Mouse (Mus musculus) spleen, adult 2 months (tissue): ENCODE results near the gene Slco3a1. TPM values are rescaled to one million over a fixed set of nuclear protein-coding genes. Genes with fewer than 3 reads are reported as not detected.

Experiments used
- DNase-seq, 2 experiments: peaks; one replicate each; pipeline versions ENCODE4 v3.0.0 to v3.0.0-alpha.2; 2012 to 2021; ENCODE audit warnings: low spot score in 2 of 2, low read depth in 1 of 2
- H3K27ac ChIP-seq: fragments of 200-500 bp; 2 replicates; pipeline ENCODE4 v1.5.1; 2012; ENCODE audit warnings: low read length, inconsistent platforms; ENCODE audit not compliant: insufficient read depth
- H3K27me3 ChIP-seq: fragments of 200-500 bp; 2 replicates; pipeline ENCODE4 v1.6.1; 2012; ENCODE audit warnings: mild to moderate bottlenecking, moderate library complexity, low read length, inconsistent platforms; ENCODE audit not compliant: control insufficient read depth, insufficient read depth
- H3K36me3 ChIP-seq: fragments of 200-500 bp; 2 replicates; pipeline ENCODE4 v1.6.1; 2012; ENCODE audit warnings: mild to moderate bottlenecking, low read length, inconsistent platforms; ENCODE audit not compliant: control insufficient read depth, insufficient read depth
- H3K4me1 ChIP-seq: fragments of 200-500 bp; 2 replicates; pipeline ENCODE4 v1.6.1; 2011; ENCODE audit warnings: inconsistent platforms; ENCODE audit not compliant: control insufficient read depth, insufficient read depth, insufficient read length
- H3K4me3 ChIP-seq: fragments of 200-500 bp; 2 replicates; pipeline ENCODE4 v1.5.1; 2011; ENCODE audit warnings: mild to moderate bottlenecking, inconsistent platforms; ENCODE audit not compliant: insufficient read depth, insufficient read length; ENCODE audit errors: extremely low read depth
- CTCF ChIP-seq: fragments of 200-500 bp; IDR thresholded peaks from 2 replicates; pipeline ENCODE4 v1.5.1; 2011; ENCODE audit warnings: mild to moderate bottlenecking, inconsistent platforms; ENCODE audit not compliant: insufficient read depth, insufficient read length, insufficient replicate concordance; ENCODE audit errors: extremely low read depth
- POLR2A ChIP-seq: fragments of 200-500 bp; IDR thresholded peaks from 2 replicates; pipeline ENCODE4 v1.6.1; 2011; ENCODE audit warnings: low read depth, low read length, inconsistent platforms
- WGBS: fragments of 180-500 bp; shearing (Covaris S2); methylation state at CpG from one replicate; pipeline ENCODE4 v1.1.7; 2018; 5-methylcytosine and 5-hydroxymethylcytosine counted together
- polyA plus RNA-seq: library from polyadenylated mRNA; depleted of rRNA; stranded (reverse); fragments of >200 nt; gene quantifications from 2 replicates; pipeline ENCODE4 v1.2.3, GENCODE M21; 2012

Slco3a1 gene
- polyA plus RNA-seq, 1 experiment, result 23.1 TPM

DNA sequence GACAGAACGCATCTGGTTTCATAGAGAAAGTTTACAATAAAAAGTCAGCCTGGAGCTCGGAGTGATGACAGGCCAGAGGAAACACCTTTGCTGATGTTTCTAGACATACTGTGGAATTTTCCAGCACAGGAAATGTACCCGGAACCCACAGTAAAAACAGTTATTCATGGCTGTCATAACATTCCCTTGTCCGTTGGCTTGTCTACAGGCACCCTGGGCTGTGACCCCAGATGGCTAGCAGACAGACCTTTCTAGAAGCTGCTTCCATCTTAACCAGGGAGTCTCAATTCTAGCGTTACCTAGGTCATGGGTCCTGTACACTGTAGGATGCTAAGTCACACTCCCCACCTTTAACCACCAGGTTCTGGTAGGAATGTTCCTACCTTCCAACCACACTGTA is 95.3 kb downstream of the Slco3a1 start:
- Histone ChIP-seq H3K4me3 (no peak overlapping the region), H3K36me3 (no peaks in the 10 kb centered on the region), H3K27ac (no peak overlapping the region)

DNA sequence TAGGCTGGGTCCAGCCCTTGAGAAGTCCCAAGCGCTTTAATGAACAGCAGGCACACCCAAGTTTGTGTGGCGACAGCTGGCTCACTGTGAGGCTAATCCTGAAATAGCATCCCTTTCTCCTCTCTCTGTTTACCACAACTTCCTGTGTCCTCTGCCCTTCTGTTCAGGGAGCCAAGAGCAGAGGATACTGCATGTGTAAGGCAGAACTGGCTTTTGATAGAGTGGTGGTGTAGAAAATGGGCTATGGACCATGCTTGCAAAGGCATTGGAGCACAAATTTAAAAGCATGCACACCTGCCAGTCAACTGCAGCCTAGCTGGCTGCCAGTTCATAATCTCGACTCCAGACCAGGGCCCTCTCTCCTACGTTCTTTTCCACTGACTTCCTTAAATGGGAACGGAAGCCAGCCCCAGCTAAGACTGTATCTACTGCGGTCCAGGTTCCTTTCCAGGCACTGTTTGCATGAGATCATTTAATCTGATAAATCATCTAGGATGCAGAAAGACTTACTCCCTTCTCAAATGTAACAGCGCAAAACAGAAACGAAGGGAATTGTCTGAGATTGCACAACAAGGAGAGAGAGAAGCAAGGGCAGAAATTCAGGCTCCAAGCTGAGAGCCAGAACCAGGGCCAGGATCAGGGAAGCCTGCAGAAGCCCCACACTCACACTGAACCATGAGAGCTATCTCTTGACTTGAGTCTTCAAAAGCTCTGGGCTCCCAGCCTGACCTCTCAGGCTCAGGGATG is 95.9 kb downstream of the Slco3a1 start:
- Histone ChIP-seq H3K27ac (no peak overlapping the region), H3K4me3 (no peak overlapping the region), H3K27me3 (no peaks in the 10 kb centered on the region), H3K4me1 (peaks cover 2% of the 10 kb centered on the region; the same call in 1 of the 2 replicates), H3K36me3 (no peaks in the 10 kb centered on the region)
- TF ChIP-seq CTCF (no peak), POLR2A (no peak)
- WGBS, result 15% methylated on average over 8 of the region's 8 CpGs
- no peak for DNase-seq

More for the DNA sequence above, 95.3 kb downstream of the Slco3a1 start:
- Histone ChIP-seq H3K27me3 (no peaks in the 10 kb centered on the region), H3K4me1 (peaks cover 2% of the 10 kb centered on the region; the same call in 1 of the 2 replicates)
- 19% methylated on average over 5 of the region's 5 CpGs for WGBS
- TF ChIP-seq CTCF, result no peak
- no peak for TF ChIP-seq POLR2A
- no peak for DNase-seq

DNA sequence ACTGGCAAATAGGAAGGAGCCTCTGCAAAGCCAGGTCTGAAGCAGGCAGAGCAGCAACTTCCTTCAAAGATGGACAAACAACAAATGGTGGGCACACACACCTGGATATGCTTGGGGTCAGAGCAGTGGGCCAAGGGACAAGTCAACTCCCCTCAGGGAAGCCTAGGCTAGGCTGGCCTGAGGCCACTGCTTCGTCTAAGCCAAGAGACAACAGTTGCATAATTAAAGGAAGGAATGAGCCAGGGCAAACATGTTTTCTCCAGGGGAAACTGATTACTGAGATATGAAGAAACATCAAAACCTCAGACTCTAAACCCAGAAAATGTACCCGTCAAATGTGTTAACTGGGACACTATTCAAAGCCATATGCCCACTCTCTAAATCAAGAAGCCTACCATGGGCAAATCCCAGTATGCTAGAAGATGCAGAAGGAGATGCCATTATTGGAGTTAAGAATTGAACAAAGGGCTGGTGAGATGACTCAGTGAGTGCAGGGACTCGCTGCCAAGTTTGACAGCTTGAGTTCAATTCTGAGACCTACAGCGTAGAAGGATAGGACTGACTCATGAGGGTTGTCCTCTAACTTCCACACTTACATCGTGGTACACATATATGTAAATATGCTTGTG is 97.1 kb downstream of the Slco3a1 start:
- Histone ChIP-seq H3K36me3 (no peaks in the 10 kb centered on the region), H3K27me3 (no peaks in the 10 kb centered on the region), H3K4me1 (peaks cover 2% of the 10 kb centered on the region; the same call in 1 of the 2 replicates), H3K4me3 (no peak overlapping the region), H3K27ac (no peak overlapping the region)
- 77% methylated on average over 5 of the region's 5 CpGs for WGBS
- TF ChIP-seq CTCF, result no peak
- TF ChIP-seq POLR2A, result no peak
- no peak for DNase-seq

DNA sequence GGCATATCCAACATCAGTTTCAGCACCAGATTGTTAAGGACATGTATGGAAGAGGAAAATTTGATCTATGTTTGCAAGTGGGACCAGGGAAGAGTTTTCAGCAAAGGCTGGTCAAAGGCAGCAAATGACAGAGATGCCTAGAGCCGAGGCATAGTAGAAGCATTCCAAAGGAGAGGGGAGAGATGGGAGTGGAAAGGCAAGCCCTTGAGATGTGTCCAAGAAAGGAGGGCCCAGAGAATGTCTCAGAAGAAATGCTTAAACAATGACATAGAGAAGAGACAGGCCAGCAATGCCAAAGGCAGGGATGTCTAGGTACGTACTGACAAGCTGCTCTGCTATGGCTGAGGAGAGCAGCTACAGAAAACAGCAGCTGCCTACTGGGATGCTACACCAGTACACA is 97.8 kb downstream of the Slco3a1 start:
- peaks cover 2% of the 10 kb centered on the region; the same call in 1 of the 2 replicates for H3K4me1 ChIP-seq
- H3K27me3 ChIP-seq, result no peaks in the 10 kb centered on the region
- H3K27ac ChIP-seq, result no peak overlapping the region
- no peak for TF ChIP-seq POLR2A
- TF ChIP-seq CTCF, result no peak
- no peak for DNase-seq
- no peaks in the 10 kb centered on the region for H3K36me3 ChIP-seq
- WGBS, result 84% methylated on average over 2 of the region's 2 CpGs
- no peak overlapping the region for H3K4me3 ChIP-seq

GRCm38 (mm10) chr7:74451047-74451446 is 103.5 kb downstream of the Slco3a1 start:
- Histone ChIP-seq H3K27ac (no peak overlapping the region), H3K4me1 (no peaks in the 10 kb centered on the region), H3K4me3 (no peak overlapping the region), H3K36me3 (no peaks in the 10 kb centered on the region), H3K27me3 (no peaks in the 10 kb centered on the region)
- WGBS, result 80% methylated on average over 2 of the region's 2 CpGs
- DNase-seq, result no peak
- no peak for TF ChIP-seq POLR2A
- no peak for TF ChIP-seq CTCF

DNA sequence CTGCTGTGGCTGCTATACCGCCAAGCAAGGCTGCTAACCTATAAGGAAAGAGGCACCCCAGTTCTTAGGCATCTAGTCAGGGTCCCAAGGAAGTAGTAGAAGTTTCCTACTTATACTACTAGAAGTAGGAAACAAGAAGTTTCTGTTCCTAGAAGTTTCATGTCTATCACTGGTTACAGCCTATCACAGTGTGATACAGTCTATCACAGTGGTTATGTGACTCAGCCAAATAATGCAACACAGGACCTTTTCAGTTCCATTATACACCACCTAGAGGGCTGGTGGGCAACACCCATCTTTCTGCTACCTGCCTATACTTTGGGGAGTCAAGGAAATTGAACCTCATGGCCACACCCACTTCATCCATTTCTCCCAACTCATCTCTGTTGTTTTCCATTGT is 104.8 kb downstream of the Slco3a1 start:
- H3K4me3 ChIP-seq, result no peak overlapping the region
- no peak for DNase-seq
- no peaks in the 10 kb centered on the region for H3K27me3 ChIP-seq
- H3K27ac ChIP-seq, result no peak overlapping the region
- H3K4me1 ChIP-seq, result no peaks in the 10 kb centered on the region
- 90% methylated on average over 1 of the region's 1 CpGs for WGBS
- no peak for TF ChIP-seq POLR2A
- TF ChIP-seq CTCF, result no peak
- H3K36me3 ChIP-seq, result no peaks in the 10 kb centered on the region

DNA sequence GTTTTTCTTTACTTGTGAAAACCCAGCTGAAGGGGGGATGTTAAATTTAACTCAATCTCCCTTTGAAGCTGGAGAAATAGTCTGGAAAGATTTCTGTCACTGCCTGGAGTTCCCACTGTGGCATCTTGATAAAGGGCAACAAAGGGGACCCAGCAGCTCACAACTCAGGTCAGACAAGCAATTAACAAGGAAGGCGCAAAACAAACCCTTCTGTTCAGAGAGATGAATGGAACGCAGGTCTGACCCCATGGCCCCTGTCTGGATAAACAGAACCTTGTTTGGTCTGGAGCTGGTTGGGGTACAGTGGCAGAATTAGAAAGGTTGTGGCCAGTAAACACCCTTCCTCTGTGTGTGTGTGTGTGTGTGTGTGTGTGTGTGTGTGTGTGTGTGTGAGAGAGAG is 106.8 kb downstream of the Slco3a1 start:
- Histone ChIP-seq H3K27me3 (no peaks in the 10 kb centered on the region), H3K36me3 (no peaks in the 10 kb centered on the region), H3K4me3 (no peak overlapping the region), H3K4me1 (no peaks in the 10 kb centered on the region), H3K27ac (no peak overlapping the region)
- WGBS, result 95% methylated on average over 2 of the region's 2 CpGs
- no peak for TF ChIP-seq CTCF
- TF ChIP-seq POLR2A, result no peak
- no peak for DNase-seq
